Mouse (Mus musculus): ENCODE measurements around the gene Wbp1l. TPM values are rescaled to one million over a fixed set of nuclear protein-coding genes. Genes with fewer than 3 reads are reported as not detected.

Gene Wbp1l
- polyA plus RNA-seq (2014; fragmentation: Nextera tagmentation; extraction: Ambion mirVana): 35.7 and 37.0 TPM in 2 replicates

DNA sequence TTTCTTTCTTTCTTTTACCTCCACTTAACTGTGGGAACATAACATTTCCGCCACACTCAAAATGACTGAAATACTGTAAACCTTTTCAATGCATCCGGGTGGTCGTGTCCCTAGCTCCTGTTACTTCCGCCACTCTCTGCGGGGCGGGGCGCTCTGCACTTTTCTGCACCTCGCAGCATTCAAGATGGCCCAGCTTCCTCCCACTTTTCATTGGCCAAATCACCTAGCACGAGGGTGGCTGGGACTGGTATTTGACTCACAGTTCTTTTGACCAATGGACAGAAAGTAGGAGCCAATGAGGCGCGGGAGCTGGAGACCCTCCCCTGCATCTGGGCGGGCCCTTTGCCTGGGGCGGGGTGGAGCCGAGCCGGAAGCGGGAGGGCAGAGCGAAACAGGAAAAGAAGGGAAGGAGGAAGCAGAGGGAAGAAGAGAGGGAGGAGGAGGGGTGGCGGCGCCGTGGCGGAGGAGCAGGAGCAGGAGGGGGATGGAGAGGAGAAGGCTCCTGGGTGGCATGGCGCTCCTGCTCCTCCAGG, at the start of gene Wbp1l:
Gene Wbp1l (plus strand): TSS at position 365 of the 533 bp plus-strand sequence.
- WGBS: under 1% methylated on average over 22 of the region's 22 CpGs
- Histone ChIP-seq H3K27me3 (ENCODE audit: control insufficient read depth, insufficient read depth, low read length) (no peaks in the 10 kb centered on the region), H3K36me3 (ENCODE audit: control insufficient read depth, insufficient read depth, low read length) (peaks cover 11% of the 10 kb centered on the region; the same call in 1 of the 2 replicates), H3K4me1 (ENCODE audit: control insufficient read depth, insufficient read depth, low read length) (peaks cover 9% of the 10 kb centered on the region; the same call in 1 of the 2 replicates), H3K27ac (ENCODE audit: low read length) (no peak within 1 kb of the TSS; the same call in 1 of the 2 replicates), H3K4me3 (ENCODE audit: low read depth, low read length) (peak within 1 kb of the TSS; percentile 95), H3K4me2 (replicated peaks; ENCODE audit: low read depth, low read length) (peak within 1 kb of the TSS; percentile 83), H3K9me3 (ENCODE audit: control insufficient read depth, low read depth, low read length) (no peaks in the 10 kb centered on the region), H3K9ac (replicated peaks; ENCODE audit: low read depth, low read length) (peak within 1 kb of the TSS; percentile 76)
- ATAC-seq (ENCODE audit: insufficient number of reproducible peaks, insufficient read depth, low FRiP score, low read depth): peak; percentile 99

DNA sequence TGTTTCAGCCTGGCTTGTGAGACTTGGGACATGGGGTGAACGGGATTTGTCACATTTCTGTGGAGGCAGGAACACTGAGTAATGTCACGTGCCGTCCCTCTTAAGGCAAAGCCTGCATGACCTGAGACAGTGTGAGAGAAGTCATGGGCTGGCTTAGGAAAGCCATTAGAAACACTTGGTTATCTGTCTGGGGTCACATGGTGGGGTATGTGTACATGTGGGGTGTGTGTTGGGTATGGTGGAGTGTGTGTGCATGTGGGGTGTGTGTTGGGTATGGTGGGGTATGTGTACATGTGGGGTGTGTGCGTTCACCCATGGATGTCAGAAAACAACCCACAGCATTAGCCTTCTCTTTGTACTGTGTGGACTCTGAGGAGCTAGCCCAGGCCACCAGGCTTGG, 48.5 kb upstream of the Wbp1l start:
- H3K27me3 ChIP-seq (ENCODE audit: control insufficient read depth, insufficient read depth, low read length): no peaks in the 10 kb centered on the region
- H3K27ac ChIP-seq (ENCODE audit: low read length): no peak overlapping the region
- ATAC-seq (ENCODE audit: insufficient number of reproducible peaks, insufficient read depth, low FRiP score, low read depth): no peak
- H3K36me3 ChIP-seq (ENCODE audit: control insufficient read depth, insufficient read depth, low read length): peaks cover 22% of the 10 kb centered on the region
- 0 out of 2 replicates have a peak, but pooled peaks cover 2% of the 10 kb centered on the region for H3K4me1 ChIP-seq (ENCODE audit: control insufficient read depth, insufficient read depth, low read length)
- 88% methylated on average over 4 of the region's 4 CpGs for WGBS
- no peak overlapping the region for H3K9ac ChIP-seq (replicated peaks; ENCODE audit: low read depth, low read length)
- H3K9me3 ChIP-seq (ENCODE audit: control insufficient read depth, low read depth, low read length): no peaks in the 10 kb centered on the region
- no peak overlapping the region for H3K4me2 ChIP-seq (replicated peaks; ENCODE audit: low read depth, low read length)
- H3K4me3 ChIP-seq (ENCODE audit: low read depth, low read length): no peak overlapping the region

DNA sequence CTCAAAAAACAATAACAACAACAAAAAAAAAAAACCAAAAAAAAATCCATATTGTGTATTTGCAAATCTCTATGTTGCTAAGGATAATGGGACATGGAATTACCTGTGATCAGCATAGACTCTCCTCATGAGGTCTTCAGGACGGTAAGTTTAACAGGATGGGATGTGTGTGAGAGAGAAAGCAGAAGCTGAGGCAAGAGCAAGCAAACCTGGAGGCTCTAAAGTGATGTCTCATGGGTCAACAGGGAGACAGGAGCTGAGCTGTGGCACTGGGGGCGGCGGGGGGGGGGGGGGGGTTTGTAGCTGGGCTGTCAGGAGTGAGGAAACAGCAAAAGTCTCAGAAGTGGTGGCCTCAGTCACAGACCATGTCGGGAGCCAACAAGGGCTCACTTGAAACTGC, 46.4 kb upstream of the Wbp1l start:
- Histone ChIP-seq H3K9ac (replicated peaks; ENCODE audit: low read depth, low read length) (no peak overlapping the region), H3K4me2 (replicated peaks; ENCODE audit: low read depth, low read length) (no peak overlapping the region), H3K36me3 (ENCODE audit: control insufficient read depth, insufficient read depth, low read length) (peaks cover 29% of the 10 kb centered on the region), H3K27me3 (ENCODE audit: control insufficient read depth, insufficient read depth, low read length) (no peaks in the 10 kb centered on the region), H3K9me3 (ENCODE audit: control insufficient read depth, low read depth, low read length) (no peaks in the 10 kb centered on the region), H3K4me3 (ENCODE audit: low read depth, low read length) (no peak overlapping the region), H3K4me1 (ENCODE audit: control insufficient read depth, insufficient read depth, low read length) (0 out of 2 replicates have a peak, but pooled peaks cover 2% of the 10 kb centered on the region), H3K27ac (ENCODE audit: low read length) (no peak overlapping the region)
- no peak for ATAC-seq (ENCODE audit: insufficient number of reproducible peaks, insufficient read depth, low FRiP score, low read depth)
- 84% methylated on average over 4 of the region's 4 CpGs for WGBS

DNA sequence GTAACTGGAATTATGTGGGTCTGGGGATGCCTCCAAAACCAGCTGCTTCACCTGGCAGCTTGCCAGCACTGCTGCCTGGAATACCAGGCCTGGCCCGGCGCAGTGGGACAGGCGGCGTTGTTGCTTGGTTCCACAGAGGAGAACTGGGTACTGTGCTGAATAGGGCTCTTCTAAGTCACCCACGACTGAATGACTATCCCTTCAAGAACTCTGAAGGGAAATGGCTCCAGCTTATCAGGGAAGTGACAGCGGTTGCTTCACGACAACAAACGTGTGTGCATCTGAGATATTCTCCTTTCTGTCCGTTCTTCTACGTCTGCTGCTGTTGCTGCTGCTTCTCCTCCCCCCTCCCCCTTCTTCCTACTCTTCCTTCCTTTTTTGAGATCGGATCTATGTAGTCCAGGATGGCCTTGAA, 45.3 kb upstream of the Wbp1l start:
- no peak overlapping the region for H3K4me3 ChIP-seq (ENCODE audit: low read depth, low read length)
- H3K36me3 ChIP-seq (ENCODE audit: control insufficient read depth, insufficient read depth, low read length): peaks cover 33% of the 10 kb centered on the region
- peak; percentile 75; the same call in 1 of the 2 replicates for ATAC-seq (ENCODE audit: insufficient number of reproducible peaks, insufficient read depth, low FRiP score, low read depth)
- 51% methylated on average over 11 of the region's 11 CpGs for WGBS
- no peak overlapping the region for H3K27ac ChIP-seq (ENCODE audit: low read length)
- H3K27me3 ChIP-seq (ENCODE audit: control insufficient read depth, insufficient read depth, low read length): no peaks in the 10 kb centered on the region
- no peaks in the 10 kb centered on the region for H3K9me3 ChIP-seq (ENCODE audit: control insufficient read depth, low read depth, low read length)
- 0 out of 2 replicates have a peak, but pooled peaks cover 2% of the 10 kb centered on the region for H3K4me1 ChIP-seq (ENCODE audit: control insufficient read depth, insufficient read depth, low read length)
- no peak overlapping the region for H3K4me2 ChIP-seq (replicated peaks; ENCODE audit: low read depth, low read length)
- no peak overlapping the region for H3K9ac ChIP-seq (replicated peaks; ENCODE audit: low read depth, low read length)

GRCm38 (mm10) chr19:46558009-46558408, 40.9 kb upstream of the Wbp1l start:
- peaks cover 11% of the 10 kb centered on the region for H3K36me3 ChIP-seq (ENCODE audit: control insufficient read depth, insufficient read depth, low read length)
- H3K27me3 ChIP-seq (ENCODE audit: control insufficient read depth, insufficient read depth, low read length): no peaks in the 10 kb centered on the region
- no peak overlapping the region for H3K9ac ChIP-seq (replicated peaks; ENCODE audit: low read depth, low read length)
- H3K4me2 ChIP-seq (replicated peaks; ENCODE audit: low read depth, low read length): no peak overlapping the region
- H3K4me1 ChIP-seq (ENCODE audit: control insufficient read depth, insufficient read depth, low read length): 0 out of 2 replicates have a peak, but pooled peaks cover 2% of the 10 kb centered on the region
- WGBS: 83% methylated on average over 8 of the region's 8 CpGs
- ATAC-seq (ENCODE audit: insufficient number of reproducible peaks, insufficient read depth, low FRiP score, low read depth): no peak
- no peak overlapping the region for H3K27ac ChIP-seq (ENCODE audit: low read length)
- H3K9me3 ChIP-seq (ENCODE audit: control insufficient read depth, low read depth, low read length): no peaks in the 10 kb centered on the region
- H3K4me3 ChIP-seq (ENCODE audit: low read depth, low read length): no peak overlapping the region

- 65% methylated on average over 12 of the region's 12 CpGs for WGBS
- Histone ChIP-seq H3K27ac (ENCODE audit: low read length) (no peak overlapping the region), H3K4me3 (ENCODE audit: low read depth, low read length) (no peak overlapping the region), H3K4me2 (replicated peaks; ENCODE audit: low read depth, low read length) (no peak overlapping the region), H3K4me1 (ENCODE audit: control insufficient read depth, insufficient read depth, low read length) (no peaks in the 10 kb centered on the region), H3K9ac (replicated peaks; ENCODE audit: low read depth, low read length) (no peak overlapping the region), H3K36me3 (ENCODE audit: control insufficient read depth, insufficient read depth, low read length) (peaks cover 11% of the 10 kb centered on the region), H3K9me3 (ENCODE audit: control insufficient read depth, low read depth, low read length) (no peaks in the 10 kb centered on the region), H3K27me3 (ENCODE audit: control insufficient read depth, insufficient read depth, low read length) (no peaks in the 10 kb centered on the region)
- no peak for ATAC-seq (ENCODE audit: insufficient number of reproducible peaks, insufficient read depth, low FRiP score, low read depth)
Measured at GRCm38 (mm10) chr19:46558631-46559030, 40.3 kb upstream of the Wbp1l start.

- Histone ChIP-seq H3K36me3 (ENCODE audit: control insufficient read depth, insufficient read depth, low read length) (peaks cover 4% of the 10 kb centered on the region; the same call in 1 of the 2 replicates), H3K4me2 (replicated peaks; ENCODE audit: low read depth, low read length) (no peak overlapping the region), H3K4me3 (ENCODE audit: low read depth, low read length) (no peak overlapping the region), H3K27ac (ENCODE audit: low read length) (no peak overlapping the region), H3K4me1 (ENCODE audit: control insufficient read depth, insufficient read depth, low read length) (no peaks in the 10 kb centered on the region), H3K9ac (replicated peaks; ENCODE audit: low read depth, low read length) (no peak overlapping the region), H3K27me3 (ENCODE audit: control insufficient read depth, insufficient read depth, low read length) (no peaks in the 10 kb centered on the region), H3K9me3 (ENCODE audit: control insufficient read depth, low read depth, low read length) (no peaks in the 10 kb centered on the region)
- 43% methylated on average over 1 of the region's 1 CpGs for WGBS
- ATAC-seq (ENCODE audit: insufficient number of reproducible peaks, insufficient read depth, low FRiP score, low read depth): no peak
Measured at GRCm38 (mm10) chr19:46562132-46562531, 36.8 kb upstream of the Wbp1l start.

DNA sequence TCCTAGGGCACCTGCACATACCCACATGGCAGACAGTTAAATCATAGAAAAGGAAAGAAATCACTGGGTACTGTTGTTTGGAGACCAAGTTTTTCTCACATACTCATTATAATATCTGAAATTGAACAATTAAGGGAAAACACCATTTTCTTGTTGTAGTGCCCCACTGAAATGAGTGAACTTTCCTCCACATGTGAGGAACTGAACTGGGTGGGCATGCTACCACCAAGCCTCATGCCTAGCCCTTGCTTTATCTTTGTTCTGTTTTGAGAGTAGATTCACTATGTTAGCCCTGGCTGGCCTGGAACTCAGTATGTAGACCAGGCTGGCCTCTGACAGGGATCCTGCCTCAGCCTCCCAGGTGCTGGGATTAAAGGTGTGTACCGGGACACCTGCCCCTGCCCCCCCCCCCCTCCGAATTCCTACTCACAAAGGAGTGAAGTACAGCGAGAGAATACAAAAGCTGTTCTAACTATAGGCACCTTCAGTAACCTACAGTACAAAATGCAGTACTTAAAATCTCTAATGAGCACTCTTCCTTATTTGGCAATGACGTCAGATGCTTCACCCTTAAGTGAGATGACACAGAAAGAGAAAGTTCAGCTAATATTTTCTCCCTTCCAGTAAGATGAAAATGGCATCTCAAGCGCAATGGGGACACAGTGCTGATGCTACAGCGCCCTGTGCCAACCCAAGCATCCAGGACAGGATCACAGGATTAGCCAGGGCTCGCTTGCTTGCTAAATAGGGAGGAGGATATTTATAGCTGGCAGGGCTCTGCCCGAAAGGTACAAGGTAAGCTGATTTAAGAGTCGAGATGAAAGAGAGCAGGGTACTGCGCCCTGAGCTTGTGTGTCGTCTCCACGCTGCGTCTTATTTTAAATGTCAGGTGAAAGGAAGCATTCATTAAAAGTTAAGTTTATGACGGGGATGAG, 36.0 kb upstream of the Wbp1l start:
- no peak for ATAC-seq (ENCODE audit: insufficient number of reproducible peaks, insufficient read depth, low FRiP score, low read depth)
- 84% methylated on average over 14 of the region's 14 CpGs for WGBS
- Histone ChIP-seq H3K4me1 (ENCODE audit: control insufficient read depth, insufficient read depth, low read length) (no peaks in the 10 kb centered on the region), H3K27me3 (ENCODE audit: control insufficient read depth, insufficient read depth, low read length) (no peaks in the 10 kb centered on the region), H3K9ac (replicated peaks; ENCODE audit: low read depth, low read length) (no peak overlapping the region), H3K36me3 (ENCODE audit: control insufficient read depth, insufficient read depth, low read length) (peaks cover 1% of the 10 kb centered on the region; the same call in 1 of the 2 replicates), H3K4me3 (ENCODE audit: low read depth, low read length) (no peak overlapping the region), H3K27ac (ENCODE audit: low read length) (no peak overlapping the region), H3K9me3 (ENCODE audit: control insufficient read depth, low read depth, low read length) (no peaks in the 10 kb centered on the region), H3K4me2 (replicated peaks; ENCODE audit: low read depth, low read length) (no peak overlapping the region)

Measured in stomach, embryonic 14.5 days (tissue).